Mouse (Mus musculus) liver, embryonic 16.5 days (tissue): ENCODE data around the gene Lmo4. TPM values are rescaled to one million over a fixed set of nuclear protein-coding genes. Genes with fewer than 3 reads are reported as not detected.

Experiments
- ATAC-seq: fragments of 200-750 bp; cut with Nextera tagmentation; 2 replicates; pipeline ENCODE4 v1.8.0; 2017; ENCODE audit warnings: low read depth, mild to moderate bottlenecking, moderate number of reproducible peaks, moderate library complexity
- H3K27ac ChIP-seq: fragments of 300-500 bp; sonication (generic); 2 replicates; pipeline ENCODE4 v1.5.1; 2014; ENCODE audit warnings: mild to moderate bottlenecking, low read length
- H3K27me3 ChIP-seq: fragments of 300-500 bp; sonication (generic); 2 replicates; pipeline ENCODE4 v1.6.1; 2014; ENCODE audit warnings: low read depth, low read length, mixed read lengths; ENCODE audit not compliant: control insufficient read depth, insufficient read depth
- H3K36me3 ChIP-seq: fragments of 300-500 bp; sonication (generic); 2 replicates; pipeline ENCODE4 v1.6.1; 2014; ENCODE audit warnings: mild to moderate bottlenecking; ENCODE audit not compliant: control insufficient read depth, insufficient read depth
- H3K4me1 ChIP-seq: fragments of 300-500 bp; sonication (generic); 2 replicates; pipeline ENCODE4 v1.6.1; 2014; ENCODE audit warnings: low read depth, low read length, mixed read lengths; ENCODE audit not compliant: control insufficient read depth
- H3K4me2 ChIP-seq: fragments of 300-500 bp; sonication (generic); 2 replicates; pipeline ENCODE4 v1.6.1; 2014; ENCODE audit warnings: low read depth, low read length, mixed read lengths
- H3K4me3 ChIP-seq: fragments of 300-500 bp; sonication (generic); 2 replicates; pipeline ENCODE4 v1.5.1; 2014; ENCODE audit warnings: low read depth, mild to moderate bottlenecking, low read length
- H3K9ac ChIP-seq: fragments of 300-500 bp; sonication (generic); 2 replicates; pipeline ENCODE4 v1.6.1; 2014; ENCODE audit warnings: low read depth, low read length
- H3K9me3 ChIP-seq: fragments of 300-500 bp; sonication (generic); replicated peaks from 2 replicates; pipeline ENCODE4 v1.6.1; 2016; ENCODE audit warnings: low read length; ENCODE audit not compliant: control insufficient read depth
- WGBS: fragments of 180-500 bp; shearing (Covaris S2); extraction: QIAGEN DNeasy Blood & Tissue Kit; methylation state at CpG from one replicate; pipeline ENCODE4 v1.1.7; 2014; ENCODE audit not compliant: insufficient replicate concordance; 5-methylcytosine and 5-hydroxymethylcytosine counted together
- polyA plus RNA-seq: library from polyadenylated mRNA; unstranded; fragments of >200 nt; fragmentation: Nextera tagmentation; extraction: Ambion mirVana; gene quantifications from 2 replicates; pipeline ENCODE4 v1.2.1, GENCODE M21; 2015

The Lmo4 gene
- polyA plus RNA-seq = 13.8 and 14.0 TPM in 2 replicates

GRCm38 (mm10) chr3:144204413-144205311 is at the start of gene Lmo4:
TSS of gene Lmo4 (minus strand) at chr3:144205220.
- Histone ChIP-seq H3K4me3 (peak within 1 kb of the TSS; percentile 68), H3K36me3 (no peaks in the 10 kb centered on the region), H3K27me3 (peaks cover 2% of the 10 kb centered on the region), H3K4me2 (peak within 1 kb of the TSS; percentile 82), H3K9ac (peak within 1 kb of the TSS; percentile 68), H3K9me3 (no peaks in the 10 kb centered on the region), H3K27ac (peak within 1 kb of the TSS; percentile 85), H3K4me1 (peaks cover 19% of the 10 kb centered on the region)
- ATAC-seq = peak; percentile 72
- under 1% methylated on average over 59 of the region's 76 CpGs for WGBS

- H3K36me3 ChIP-seq = no peaks in the 10 kb centered on the region
- WGBS = 79% methylated on average over 5 of the region's 5 CpGs
- no peak overlapping the region for H3K4me3 ChIP-seq
Measured at GRCm38 (mm10) chr3:144254281-144254680, 49.3 kb upstream of the Lmo4 start.

GRCm38 (mm10) chr3:144253018-144253417 is 48.0 kb upstream of the Lmo4 start:
- no peak overlapping the region for H3K4me3 ChIP-seq
- no peaks in the 10 kb centered on the region for H3K9me3 ChIP-seq
- 25% methylated on average over 6 of the region's 6 CpGs for WGBS
- H3K4me1 ChIP-seq = no peaks in the 10 kb centered on the region
- no peaks in the 10 kb centered on the region for H3K27me3 ChIP-seq
- no peaks in the 10 kb centered on the region for H3K36me3 ChIP-seq
- ATAC-seq = no peak
- no peak overlapping the region for H3K4me2 ChIP-seq
- H3K9ac ChIP-seq = no peak overlapping the region
- no peak overlapping the region for H3K27ac ChIP-seq

More at GRCm38 (mm10) chr3:144254281-144254680, 49.3 kb upstream of the Lmo4 start:
- H3K27ac ChIP-seq = no peak overlapping the region
- no peaks in the 10 kb centered on the region for H3K4me1 ChIP-seq
- no peaks in the 10 kb centered on the region for H3K9me3 ChIP-seq
- no peak for ATAC-seq
- no peaks in the 10 kb centered on the region for H3K27me3 ChIP-seq
- no peak overlapping the region for H3K9ac ChIP-seq
- no peak overlapping the region for H3K4me2 ChIP-seq

GRCm38 (mm10) chr3:144252109-144252508 is 47.1 kb upstream of the Lmo4 start:
- H3K27ac ChIP-seq = no peak overlapping the region
- WGBS = 57% methylated on average over 4 of the region's 4 CpGs
- no peaks in the 10 kb centered on the region for H3K36me3 ChIP-seq
- ATAC-seq = no peak
- H3K27me3 ChIP-seq = no peaks in the 10 kb centered on the region
- H3K4me3 ChIP-seq = no peak overlapping the region
- H3K9ac ChIP-seq = no peak overlapping the region
- H3K9me3 ChIP-seq = no peaks in the 10 kb centered on the region
- H3K4me2 ChIP-seq = no peak overlapping the region
- no peaks in the 10 kb centered on the region for H3K4me1 ChIP-seq

GRCm38 (mm10) chr3:144242025-144242673 is 37.1 kb upstream of the Lmo4 start:
- H3K4me1 ChIP-seq = no peaks in the 10 kb centered on the region
- no peak for ATAC-seq

GRCm38 (mm10) chr3:144241161-144241560 is 36.1 kb upstream of the Lmo4 start:
- 74% methylated on average over 3 of the region's 3 CpGs for WGBS
- Histone ChIP-seq H3K4me2 (no peak overlapping the region), H3K27ac (no peak overlapping the region), H3K4me1 (no peaks in the 10 kb centered on the region), H3K36me3 (no peaks in the 10 kb centered on the region), H3K27me3 (no peaks in the 10 kb centered on the region), H3K9ac (no peak overlapping the region), H3K4me3 (no peak overlapping the region), H3K9me3 (no peaks in the 10 kb centered on the region)
- ATAC-seq = no peak

More at GRCm38 (mm10) chr3:144242025-144242673, 37.1 kb upstream of the Lmo4 start:
- Histone ChIP-seq H3K27ac (no peak overlapping the region), H3K27me3 (no peaks in the 10 kb centered on the region), H3K4me2 (no peak overlapping the region), H3K36me3 (no peaks in the 10 kb centered on the region), H3K4me3 (no peak overlapping the region), H3K9me3 (no peaks in the 10 kb centered on the region), H3K9ac (no peak overlapping the region)
- 23% methylated on average over 15 of the region's 15 CpGs for WGBS

GRCm38 (mm10) chr3:144238482-144238881 is 33.5 kb upstream of the Lmo4 start:
- H3K36me3 ChIP-seq = no peaks in the 10 kb centered on the region
- WGBS = 81% methylated on average over 11 of the region's 11 CpGs
- no peak overlapping the region for H3K27ac ChIP-seq
- no peaks in the 10 kb centered on the region for H3K9me3 ChIP-seq
- no peak overlapping the region for H3K4me2 ChIP-seq
- H3K27me3 ChIP-seq = no peaks in the 10 kb centered on the region
- no peak overlapping the region for H3K4me3 ChIP-seq
- H3K4me1 ChIP-seq = no peaks in the 10 kb centered on the region
- no peak for ATAC-seq
- H3K9ac ChIP-seq = no peak overlapping the region

GRCm38 (mm10) chr3:144232347-144233008 is 27.5 kb upstream of the Lmo4 start:
- no peak overlapping the region for H3K9ac ChIP-seq
- no peak overlapping the region for H3K4me2 ChIP-seq
- ATAC-seq = no peak
- H3K27ac ChIP-seq = no peak overlapping the region
- H3K36me3 ChIP-seq = no peaks in the 10 kb centered on the region
- H3K4me1 ChIP-seq = no peaks in the 10 kb centered on the region
- no peaks in the 10 kb centered on the region for H3K9me3 ChIP-seq
- WGBS = 49% methylated on average over 11 of the region's 11 CpGs
- H3K27me3 ChIP-seq = no peaks in the 10 kb centered on the region
- H3K4me3 ChIP-seq = no peak overlapping the region
